Mouse (Mus musculus) Patski (cell line): Measurements from ENCODE around the gene Pxk. TPM values are rescaled to one million over a fixed set of nuclear protein-coding genes. Genes with fewer than 3 reads are reported as not detected.

ENCODE experiments used
- ATAC-seq: fragments of 100-300 bp; one replicate; pipeline ENCODE4 v1.8.0; 2021
- CTCF ChIA-PET: fragments of 350-600 bp; sonication (Branson Sonifier 250); formaldehyde crosslinking; loops from one replicate; lab custom pipeline; 2022; ENCODE audit warnings: inconsistent platforms; lab: Charles Lee
- POLR2A ChIA-PET: fragments of 350-600 bp; sonication (Branson Sonifier 250); formaldehyde crosslinking; loops from one replicate; lab custom pipeline; 2022; ENCODE audit warnings: antibody characterized with exemption, inconsistent platforms; lab: Charles Lee
- DNase-seq: peaks from one replicate; pipeline ENCODE4 v3.0.0-alpha.2; 2011; ENCODE audit warnings: low read depth, low spot score
- H3K27me3 ChIP-seq: fragments of 371-371 bp; one replicate; pipeline ENCODE4 v1.5.1; 2021
- CTCF ChIP-seq: fragments of 100-300 bp; IDR thresholded peaks from one replicate; pipeline ENCODE4 v1.5.1; 2021
- in situ Hi-C: fragments of 300-500 bp; cut with MboI; formaldehyde crosslinking; loops from 3 replicates; pipeline ENCODE4 v1.11.1; 2018; ENCODE audit warnings: low pct_unique_long_range_greater_than_20kb, mixed read lengths
- polyA plus RNA-seq: library from polyadenylated mRNA; unstranded; gene quantifications from one replicate; pipeline ENCODE4 v1.2.3, GENCODE M21; 2021

The Pxk gene
- polyA plus RNA-seq, 1 experiment from 2014 or later, result 67.3 TPM

DNA sequence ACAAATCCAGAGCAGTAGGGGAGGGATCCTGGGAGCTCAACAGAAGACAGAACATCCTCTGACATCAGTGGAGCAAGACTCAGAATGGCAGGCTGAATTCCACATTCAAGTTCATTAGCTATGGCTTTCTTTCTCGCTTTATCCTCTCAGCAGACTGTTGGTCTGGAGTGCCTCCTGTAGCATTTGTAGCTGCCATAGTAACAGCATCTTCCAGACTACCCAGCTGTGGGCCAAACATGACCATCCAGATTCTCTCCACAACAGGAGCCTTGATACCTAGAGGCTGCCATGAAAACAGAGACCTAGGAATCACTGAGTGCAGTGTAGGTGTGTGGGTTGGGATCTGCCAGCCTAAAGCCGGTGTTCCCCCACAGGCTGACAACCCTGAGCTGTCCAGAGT is 111.9 kb downstream of the Pxk start:
- DNase-seq (no peak), ATAC-seq (no peak)
- CTCF ChIA-PET, result interaction anchor here (0.8 to 1.5 kb wide), 4 partner anchors 8 to 245 kb away, joined by 3 to 4 read pairs (median 3); no protein-coding TSS in a partner anchor
- in situ Hi-C loops, result loop anchor here (10.0 kb wide), 1 partner anchor 55 kb away; no protein-coding TSS in a partner anchor
- H3K27me3 ChIP-seq, result peaks cover under 1% of the 10 kb centered on the region
- POLR2A ChIA-PET, result interaction anchor here (0.6 kb wide), 1 partner anchor 129 kb away, joined by 4 read pairs; no protein-coding TSS in a partner anchor
- no peak for TF ChIP-seq CTCF

DNA sequence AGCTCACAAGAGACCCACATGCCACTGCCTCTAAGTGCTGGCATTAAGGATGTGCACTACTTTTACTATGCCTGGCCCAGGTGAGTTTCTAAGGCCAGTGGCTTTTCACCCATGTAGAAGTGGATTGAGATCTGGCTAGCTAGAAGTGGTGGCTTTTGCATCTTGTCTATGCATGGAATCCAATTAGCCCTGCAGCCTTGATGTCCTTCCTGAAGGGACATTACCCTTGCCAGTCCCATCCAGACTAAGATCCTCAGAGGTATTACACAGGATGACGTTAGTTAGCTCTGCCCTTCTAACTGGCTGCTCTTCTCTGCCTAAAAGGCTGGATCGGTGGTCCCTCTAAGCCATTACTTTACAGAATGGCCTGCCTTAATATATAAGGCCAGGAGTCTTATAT is 115.0 kb downstream of the Pxk start:
- no peak for TF ChIP-seq CTCF
- ATAC-seq (no peak), DNase-seq (no peak)
- in situ Hi-C loops, result no loop called here
- H3K27me3 ChIP-seq, result no peaks in the 10 kb centered on the region
- POLR2A ChIA-PET, result interaction anchor here (1.4 kb wide), 1 partner anchor 10 kb away, joined by 3 read pairs; no protein-coding TSS in a partner anchor
- CTCF ChIA-PET, result interaction anchor here (0.8 to 1.6 kb wide), 3 partner anchors 10 to 102 kb away, joined by 3 read pairs; no protein-coding TSS in a partner anchor

DNA sequence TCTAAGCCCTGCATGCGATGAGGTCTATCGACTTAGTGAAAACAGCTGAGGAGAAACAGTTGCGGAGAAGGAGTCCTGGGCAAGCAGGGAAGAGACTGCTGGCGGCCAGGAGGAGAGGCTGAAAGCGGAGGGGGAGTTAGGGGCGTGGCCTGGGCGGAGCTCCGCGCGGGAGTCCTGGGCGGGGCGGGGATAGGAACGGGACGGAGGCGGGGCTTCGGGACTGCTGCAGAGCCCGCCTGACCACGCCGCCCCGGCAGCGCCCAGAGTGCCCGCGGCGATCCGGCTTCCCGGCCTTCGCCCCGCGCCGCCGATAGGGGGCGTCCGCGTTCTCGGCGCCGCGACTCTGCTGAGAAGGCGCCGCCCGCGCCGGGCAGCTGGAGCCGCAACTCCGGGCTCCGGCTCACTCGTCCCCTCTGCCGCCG is 115.8 kb downstream of the Pxk start, which contains the start of gene Kctd6:
Gene Kctd6 (plus strand): TSS at position 338 of the 422 bp plus-strand sequence.
- H3K27me3 ChIP-seq, result no peaks in the 10 kb centered on the region
- in situ Hi-C loops, result no loop called here
- peak; percentile 92 for ATAC-seq
- TF ChIP-seq CTCF, result no peak
- ChIA-PET CTCF (interaction anchor here (0.7 to 1.9 kb wide), 9 partner anchors 10 to 121 kb away, joined by 3 to 4 read pairs (median 3); no protein-coding TSS in a partner anchor), POLR2A (interaction anchor here (0.7 to 2.1 kb wide), 4 partner anchors 11 to 119 kb away, joined by 3 to 8 read pairs (median 4); no protein-coding TSS in a partner anchor)
- peak; percentile 59 for DNase-seq

Other genes starting within 250 kb of the Pxk start
- gene Gm45521, start 140.9 kb upstream of the Pxk start, polyA plus RNA-seq, result not detected
- 0.44 TPM for gene Dnase1l3, start 103.6 kb upstream of the Pxk start, polyA plus RNA-seq
- 26.9 TPM for gene Abhd6, start 95.3 kb upstream of the Pxk start, polyA plus RNA-seq
- 28.7 TPM for gene Rpp14, start 17.8 kb upstream of the Pxk start, polyA plus RNA-seq
- 217 TPM for gene Pdhb, start 74.8 kb downstream of the Pxk start, polyA plus RNA-seq
- 43.9 TPM for gene Kctd6, start 115.9 kb downstream of the Pxk start, polyA plus RNA-seq
- gene Acox2, start 161.1 kb downstream of the Pxk start, polyA plus RNA-seq, result 0.53 TPM
- gene Fam107a, start 219.8 kb downstream of the Pxk start, polyA plus RNA-seq, result 173 TPM